Mouse (Mus musculus): ENCODE data around the gene Fscn1. TPM values are rescaled to one million over a fixed set of nuclear protein-coding genes. Genes with fewer than 3 reads are reported as not detected.

The Fscn1 gene
- polyA plus RNA-seq, 1 experiment from 2014 or later, result 506 TPM

GRCm38 (mm10) chr5:142924336-142924959 lies 35.7 kb upstream of the Fscn1 start:
- peaks cover 3% of the 10 kb centered on the region; the same call in 1 of the 2 replicates for H3K27me3 ChIP-seq
- no peaks in the 10 kb centered on the region for H3K36me3 ChIP-seq
- H3K4me2 ChIP-seq, result no peak overlapping the region
- ATAC-seq (ENCODE audit: low FRiP score, low read depth), result no peak
- H3K9me3 ChIP-seq, result no peaks in the 10 kb centered on the region
- H3K27ac ChIP-seq (replicated peaks), result no peak overlapping the region
- WGBS, result 81% methylated on average over 12 of the region's 12 CpGs
- H3K4me1 ChIP-seq (replicated peaks), result peaks cover 10% of the 10 kb centered on the region
- H3K9ac ChIP-seq, result no peak overlapping the region
- H3K4me3 ChIP-seq, result no peak overlapping the region

GRCm38 (mm10) chr5:142926204-142926939 lies 33.8 kb upstream of the Fscn1 start:
- no peaks in the 10 kb centered on the region for H3K36me3 ChIP-seq
- H3K4me1 ChIP-seq (replicated peaks), result peaks cover 10% of the 10 kb centered on the region
- H3K27me3 ChIP-seq, result peaks cover 3% of the 10 kb centered on the region; the same call in 1 of the 2 replicates
- no peaks in the 10 kb centered on the region for H3K9me3 ChIP-seq
- 22% methylated on average over 11 of the region's 13 CpGs for WGBS
- H3K27ac ChIP-seq (replicated peaks), result peak overlapping the region; percentile 22; the same call in 1 of the 2 replicates
- peak; percentile 75; the same call in 1 of the 2 replicates for ATAC-seq (ENCODE audit: low FRiP score, low read depth)
- H3K4me2 ChIP-seq, result no peak overlapping the region
- H3K9ac ChIP-seq, result no peak overlapping the region
- no peak overlapping the region for H3K4me3 ChIP-seq

- 49% methylated on average over 3 of the region's 3 CpGs for WGBS
- no peaks in the 10 kb centered on the region for H3K36me3 ChIP-seq
- H3K4me2 ChIP-seq, result no peak overlapping the region
- H3K27ac ChIP-seq (replicated peaks), result peak overlapping the region; percentile 22; the same call in 1 of the 2 replicates
- H3K9me3 ChIP-seq, result no peaks in the 10 kb centered on the region
- no peak overlapping the region for H3K9ac ChIP-seq
- H3K27me3 ChIP-seq, result peaks cover 3% of the 10 kb centered on the region; the same call in 1 of the 2 replicates
- no peak overlapping the region for H3K4me3 ChIP-seq
- ATAC-seq (ENCODE audit: low FRiP score, low read depth), result no peak
- H3K4me1 ChIP-seq (replicated peaks), result peaks cover 10% of the 10 kb centered on the region
These were observed 33.3 kb upstream of the Fscn1 start for GRCm38 (mm10) chr5:142926940-142927228.

- H3K4me3 ChIP-seq, result no peak overlapping the region
- no peaks in the 10 kb centered on the region for H3K36me3 ChIP-seq
- no peaks in the 10 kb centered on the region for H3K9me3 ChIP-seq
- H3K27me3 ChIP-seq, result peaks cover 3% of the 10 kb centered on the region; the same call in 1 of the 2 replicates
- H3K9ac ChIP-seq, result no peak overlapping the region
- no peak for ATAC-seq (ENCODE audit: low FRiP score, low read depth)
- no peak overlapping the region for H3K4me2 ChIP-seq
- 93% methylated on average over 12 of the region's 12 CpGs for WGBS
- peaks cover 10% of the 10 kb centered on the region for H3K4me1 ChIP-seq (replicated peaks)
- H3K27ac ChIP-seq (replicated peaks), result no peak overlapping the region
These were observed 32.7 kb upstream of the Fscn1 start for GRCm38 (mm10) chr5:142927341-142927930.

- H3K4me3 ChIP-seq, result peak overlapping the region; percentile 39
- H3K9me3 ChIP-seq, result no peaks in the 10 kb centered on the region
- peak overlapping the region; percentile 54 for H3K27ac ChIP-seq (replicated peaks)
- 5% methylated on average over 35 of the region's 35 CpGs for WGBS
- no peaks in the 10 kb centered on the region for H3K36me3 ChIP-seq
- peak overlapping the region; percentile 73 for H3K4me2 ChIP-seq
- H3K4me1 ChIP-seq (replicated peaks), result peaks cover 10% of the 10 kb centered on the region
- H3K27me3 ChIP-seq, result peaks cover 3% of the 10 kb centered on the region; the same call in 1 of the 2 replicates
- H3K9ac ChIP-seq, result peak overlapping the region; percentile 41; the same call in 1 of the 2 replicates
- no peak for ATAC-seq (ENCODE audit: low FRiP score, low read depth)
These were observed 31.3 kb upstream of the Fscn1 start for GRCm38 (mm10) chr5:142928749-142929399.

- Histone ChIP-seq H3K36me3 (no peaks in the 10 kb centered on the region), H3K4me1 (replicated peaks) (peaks cover 10% of the 10 kb centered on the region), H3K27me3 (peaks cover 3% of the 10 kb centered on the region; the same call in 1 of the 2 replicates), H3K27ac (replicated peaks) (peak overlapping the region; percentile 54), H3K9ac (peak overlapping the region; percentile 41; the same call in 1 of the 2 replicates), H3K4me3 (peak overlapping the region; percentile 39), H3K4me2 (peak overlapping the region; percentile 73), H3K9me3 (no peaks in the 10 kb centered on the region)
- 16% methylated on average over 4 of the region's 4 CpGs for WGBS
- ATAC-seq (ENCODE audit: low FRiP score, low read depth), result no peak
These were observed 30.8 kb upstream of the Fscn1 start for GRCm38 (mm10) chr5:142929400-142929752.

- no peak overlapping the region for H3K27ac ChIP-seq (replicated peaks)
- no peak for ATAC-seq (ENCODE audit: low FRiP score, low read depth)
- no peaks in the 10 kb centered on the region for H3K36me3 ChIP-seq
- no peak overlapping the region for H3K4me2 ChIP-seq
- no peaks in the 10 kb centered on the region for H3K9me3 ChIP-seq
- no peak overlapping the region for H3K4me3 ChIP-seq
- peaks cover 3% of the 10 kb centered on the region; the same call in 1 of the 2 replicates for H3K27me3 ChIP-seq
- WGBS, result 92% methylated on average over 9 of the region's 9 CpGs
- no peak overlapping the region for H3K9ac ChIP-seq
- H3K4me1 ChIP-seq (replicated peaks), result peaks cover 10% of the 10 kb centered on the region
These were observed 28.9 kb upstream of the Fscn1 start for GRCm38 (mm10) chr5:142931241-142931745.

GRCm38 (mm10) chr5:142932084-142932685 lies 28.0 kb upstream of the Fscn1 start:
- WGBS, result 34% methylated on average over 9 of the region's 9 CpGs
- peaks cover 3% of the 10 kb centered on the region; the same call in 1 of the 2 replicates for H3K27me3 ChIP-seq
- no peaks in the 10 kb centered on the region for H3K36me3 ChIP-seq
- no peak overlapping the region for H3K27ac ChIP-seq (replicated peaks)
- peak; percentile 48; the same call in 1 of the 2 replicates for ATAC-seq (ENCODE audit: low FRiP score, low read depth)
- no peak overlapping the region for H3K4me3 ChIP-seq
- no peak overlapping the region for H3K9ac ChIP-seq
- H3K4me1 ChIP-seq (replicated peaks), result peaks cover 6% of the 10 kb centered on the region
- no peaks in the 10 kb centered on the region for H3K9me3 ChIP-seq
- no peak overlapping the region for H3K4me2 ChIP-seq

GRCm38 (mm10) chr5:142932731-142933130 lies 27.4 kb upstream of the Fscn1 start:
- H3K27me3 ChIP-seq, result peaks cover 3% of the 10 kb centered on the region; the same call in 1 of the 2 replicates
- WGBS, result 81% methylated on average over 8 of the region's 8 CpGs
- ATAC-seq (ENCODE audit: low FRiP score, low read depth), result no peak
- no peak overlapping the region for H3K4me2 ChIP-seq
- no peaks in the 10 kb centered on the region for H3K36me3 ChIP-seq
- H3K9me3 ChIP-seq, result no peaks in the 10 kb centered on the region
- no peak overlapping the region for H3K9ac ChIP-seq
- peaks cover 6% of the 10 kb centered on the region for H3K4me1 ChIP-seq (replicated peaks)
- H3K27ac ChIP-seq (replicated peaks), result no peak overlapping the region
- no peak overlapping the region for H3K4me3 ChIP-seq

GRCm38 (mm10) chr5:142935642-142936335 lies 24.4 kb upstream of the Fscn1 start:
- Histone ChIP-seq H3K4me1 (replicated peaks) (no peaks in the 10 kb centered on the region), H3K4me3 (no peak overlapping the region), H3K27me3 (no peaks in the 10 kb centered on the region), H3K36me3 (no peaks in the 10 kb centered on the region), H3K27ac (replicated peaks) (no peak overlapping the region), H3K4me2 (peak overlapping the region; percentile 38), H3K9me3 (no peaks in the 10 kb centered on the region), H3K9ac (no peak overlapping the region)
- ATAC-seq (ENCODE audit: low FRiP score, low read depth), result peak; percentile 52
- 15% methylated on average over 13 of the region's 13 CpGs for WGBS

GRCm38 (mm10) chr5:142936336-142936719 lies 23.8 kb upstream of the Fscn1 start:
- Histone ChIP-seq H3K36me3 (no peaks in the 10 kb centered on the region), H3K27ac (replicated peaks) (no peak overlapping the region), H3K27me3 (no peaks in the 10 kb centered on the region), H3K4me1 (replicated peaks) (no peaks in the 10 kb centered on the region), H3K9ac (no peak overlapping the region), H3K4me3 (no peak overlapping the region), H3K4me2 (peak overlapping the region; percentile 38), H3K9me3 (no peaks in the 10 kb centered on the region)
- no peak for ATAC-seq (ENCODE audit: low FRiP score, low read depth)
- WGBS, result 4% methylated on average over 17 of the region's 17 CpGs

Measured in hindbrain, embryonic 15.5 days (tissue).